Mouse (Mus musculus): Measurements from ENCODE around the gene Zfp28.

- TF ChIP-seq CHD2 (IDR thresholded peaks at IDR 0.05; ENCODE audit: low read depth, low read length) = no peak
- TF ChIP-seq MAFK (IDR thresholded peaks at IDR 0.05; ENCODE audit: insufficient read depth, low read depth, low read length) = no peak
- TF ChIP-seq ZNF384 (IDR thresholded peaks at IDR 0.05; ENCODE audit: low read depth, low read length) = no peak
- TF ChIP-seq HCFC1 (IDR thresholded peaks at IDR 0.05; ENCODE audit: borderline replicate concordance, insufficient read depth, low read length) = no peak
Measured at GRCm38 (mm10) chr7:6429381-6429780, 46.3 kb downstream of the Zfp28 start.

All from ES-E14 (cell line).